Mouse (Mus musculus) midbrain, embryonic 10.5 days (tissue): ENCODE measurements at regions not wholly inside any gene's neighbourhood (a gene's known extent, or its start where the extent isn't known, plus 50 kb on each side); places are given as distances from the start of the nearest gene placed in this dataset.

Experiments used
- DNase-seq: peaks from one replicate; pipeline ENCODE4 v3.0.0-alpha.2; 2017; ENCODE audit warnings: low spot score
- H3K27ac ChIP-seq: fragments of 300-500 bp; sonication (generic); replicated peaks from 2 replicates; pipeline ENCODE4 v1.5.1; 2016; ENCODE audit warnings: mild to moderate bottlenecking
- H3K27me3 ChIP-seq: fragments of 300-500 bp; sonication (generic); 2 replicates; pipeline ENCODE4 v1.6.1; 2016; ENCODE audit warnings: low read depth, mild to moderate bottlenecking; ENCODE audit not compliant: poor library complexity, severe bottlenecking
- H3K36me3 ChIP-seq: fragments of 300-500 bp; sonication (generic); 2 replicates; pipeline ENCODE4 v1.6.1; 2016; ENCODE audit warnings: mild to moderate bottlenecking, moderate library complexity
- H3K4me1 ChIP-seq: fragments of 300-500 bp; sonication (generic); 2 replicates; pipeline ENCODE4 v1.6.1; 2016
- H3K4me3 ChIP-seq: fragments of 300-500 bp; sonication (generic); 2 replicates; pipeline ENCODE4 v1.5.1; 2016; ENCODE audit warnings: mild to moderate bottlenecking, moderate library complexity
- H3K9me3 ChIP-seq: fragments of 300-500 bp; sonication (generic); replicated peaks from 2 replicates; pipeline ENCODE4 v1.6.1; 2016; ENCODE audit warnings: mild to moderate bottlenecking
- WGBS: fragments of 180-500 bp; shearing (Covaris S2); methylation state at CpG from one replicate; pipeline ENCODE4 v1.1.7; 2016; 5-methylcytosine and 5-hydroxymethylcytosine counted together

- Histone ChIP-seq H3K27me3 (no peaks in the 10 kb centered on the region), H3K4me3 (no peak overlapping the region), H3K36me3 (no peaks in the 10 kb centered on the region), H3K9me3 (no peaks in the 10 kb centered on the region), H3K27ac (no peak overlapping the region), H3K4me1 (no peaks in the 10 kb centered on the region)
- no peak for DNase-seq
- WGBS, result 90% methylated on average over 8 of the region's 8 CpGs
These were observed 133.1 kb downstream of the Tgfb2 start for GRCm38 (mm10) chr1:186572651-186573050.

- H3K36me3 ChIP-seq, result no peaks in the 10 kb centered on the region
- H3K27me3 ChIP-seq, result no peaks in the 10 kb centered on the region
- peaks cover 4% of the 10 kb centered on the region; the same call in 1 of the 2 replicates for H3K4me1 ChIP-seq
- DNase-seq, result no peak
- no peak overlapping the region for H3K4me3 ChIP-seq
- no peaks in the 10 kb centered on the region for H3K9me3 ChIP-seq
- no peak overlapping the region for H3K27ac ChIP-seq
- 82% methylated on average over 4 of the region's 4 CpGs for WGBS
These were observed 133.7 kb downstream of the Tgfb2 start for GRCm38 (mm10) chr1:186572092-186572491.

GRCm38 (mm10) chr1:186568496-186568895 is 137.3 kb downstream of the Tgfb2 start:
- Histone ChIP-seq H3K4me3 (no peak overlapping the region), H3K27ac (no peak overlapping the region), H3K9me3 (no peaks in the 10 kb centered on the region), H3K4me1 (peaks cover 15% of the 10 kb centered on the region), H3K36me3 (no peaks in the 10 kb centered on the region), H3K27me3 (no peaks in the 10 kb centered on the region)
- WGBS, result 81% methylated on average over 4 of the region's 4 CpGs
- DNase-seq, result no peak

DNA sequence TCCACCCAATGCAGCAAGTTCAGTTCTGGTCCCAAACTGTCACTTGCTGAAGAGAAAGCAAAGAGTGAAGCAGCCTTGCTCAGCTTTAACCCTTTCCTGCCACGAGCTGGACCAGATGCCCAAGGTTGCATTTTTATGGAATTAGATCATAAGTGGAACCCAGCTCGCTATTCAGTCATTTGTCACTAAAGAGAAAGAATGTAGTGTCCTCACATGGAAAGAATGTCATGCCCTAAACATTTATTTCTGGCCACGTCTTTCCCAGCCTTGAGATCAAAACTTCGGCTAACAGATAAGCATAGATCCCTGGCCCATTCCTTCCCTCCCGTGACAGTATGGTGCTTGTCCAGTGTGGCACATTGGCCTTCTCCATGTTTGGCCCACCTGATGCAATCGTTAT is 137.7 kb downstream of the Tgfb2 start:
- Histone ChIP-seq H3K27ac (no peak overlapping the region), H3K4me1 (peaks cover 15% of the 10 kb centered on the region), H3K27me3 (no peaks in the 10 kb centered on the region), H3K36me3 (no peaks in the 10 kb centered on the region), H3K9me3 (no peaks in the 10 kb centered on the region), H3K4me3 (no peak overlapping the region)
- no peak for DNase-seq
- 76% methylated on average over 6 of the region's 6 CpGs for WGBS

DNA sequence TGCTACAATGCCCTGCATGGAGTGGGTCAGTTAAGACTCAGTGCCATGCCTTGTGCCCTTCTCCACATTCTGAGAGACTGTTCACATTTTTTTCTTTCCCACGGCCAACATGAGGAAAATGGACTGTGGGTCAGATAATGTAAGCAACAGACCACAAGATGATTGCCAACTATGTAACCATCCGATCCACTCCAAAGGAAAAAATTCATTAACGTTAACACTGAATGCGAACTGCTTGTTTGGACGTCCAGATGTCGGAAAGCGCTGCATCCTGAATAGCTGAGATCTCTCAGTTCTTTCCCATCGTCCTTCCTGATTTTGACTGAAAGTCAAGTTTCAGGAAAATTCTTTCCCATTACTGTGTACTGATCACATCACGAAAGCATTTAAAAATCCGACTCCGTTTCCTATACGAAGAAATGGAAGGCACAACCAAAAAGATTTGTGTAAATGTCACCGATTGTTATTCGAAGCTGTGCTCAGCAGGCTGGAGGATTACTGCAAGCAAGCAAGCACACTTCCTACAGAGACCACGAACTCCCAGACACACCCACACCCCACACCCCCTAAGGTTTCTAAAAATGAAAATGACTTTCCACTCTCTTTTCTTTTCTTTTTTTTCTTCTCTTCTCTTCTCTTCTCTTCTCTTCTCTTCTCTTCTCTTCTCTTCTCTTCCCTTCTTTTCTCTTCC is 138.5 kb downstream of the Tgfb2 start:
- H3K27ac ChIP-seq, result no peak overlapping the region
- no peaks in the 10 kb centered on the region for H3K27me3 ChIP-seq
- 17% methylated on average over 15 of the region's 15 CpGs for WGBS
- no peaks in the 10 kb centered on the region for H3K36me3 ChIP-seq
- no peaks in the 10 kb centered on the region for H3K9me3 ChIP-seq
- peaks cover 15% of the 10 kb centered on the region for H3K4me1 ChIP-seq
- DNase-seq, result no peak
- H3K4me3 ChIP-seq, result no peak overlapping the region

DNA sequence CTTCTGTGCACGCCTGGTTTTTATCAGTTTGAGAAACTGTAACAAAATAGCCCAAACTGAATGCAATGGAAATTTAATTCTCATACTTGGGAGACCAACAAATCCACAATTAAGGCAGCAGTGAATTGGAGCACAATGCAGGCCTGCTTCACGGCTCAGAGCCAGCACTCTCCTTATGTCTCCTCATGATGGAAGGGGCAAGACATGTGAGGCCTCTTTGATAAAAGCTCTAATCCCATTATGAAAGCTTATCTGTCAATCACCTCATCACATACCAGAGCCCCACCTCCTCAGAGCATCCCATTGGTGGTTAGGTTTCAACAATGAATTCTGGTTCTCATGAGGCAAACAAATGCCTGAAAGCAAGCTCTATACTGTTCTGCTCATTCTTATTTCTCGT is 143.8 kb downstream of the Tgfb2 start:
- Histone ChIP-seq H3K27me3 (no peaks in the 10 kb centered on the region), H3K4me3 (no peak overlapping the region), H3K9me3 (no peaks in the 10 kb centered on the region), H3K36me3 (no peaks in the 10 kb centered on the region), H3K4me1 (peaks cover 13% of the 10 kb centered on the region), H3K27ac (no peak overlapping the region)
- DNase-seq, result no peak
- WGBS, result 70% methylated on average over 3 of the region's 3 CpGs

- Histone ChIP-seq H3K36me3 (no peaks in the 10 kb centered on the region), H3K4me3 (no peak overlapping the region), H3K27me3 (no peaks in the 10 kb centered on the region), H3K4me1 (no peaks in the 10 kb centered on the region), H3K9me3 (no peaks in the 10 kb centered on the region), H3K27ac (no peak overlapping the region)
- no peak for DNase-seq
- whole genome bisulfite sequencing, result 60% methylated on average over 6 of the region's 6 CpGs
These were observed 150.3 kb downstream of the Tgfb2 start for GRCm38 (mm10) chr1:186555441-186555975.

DNA sequence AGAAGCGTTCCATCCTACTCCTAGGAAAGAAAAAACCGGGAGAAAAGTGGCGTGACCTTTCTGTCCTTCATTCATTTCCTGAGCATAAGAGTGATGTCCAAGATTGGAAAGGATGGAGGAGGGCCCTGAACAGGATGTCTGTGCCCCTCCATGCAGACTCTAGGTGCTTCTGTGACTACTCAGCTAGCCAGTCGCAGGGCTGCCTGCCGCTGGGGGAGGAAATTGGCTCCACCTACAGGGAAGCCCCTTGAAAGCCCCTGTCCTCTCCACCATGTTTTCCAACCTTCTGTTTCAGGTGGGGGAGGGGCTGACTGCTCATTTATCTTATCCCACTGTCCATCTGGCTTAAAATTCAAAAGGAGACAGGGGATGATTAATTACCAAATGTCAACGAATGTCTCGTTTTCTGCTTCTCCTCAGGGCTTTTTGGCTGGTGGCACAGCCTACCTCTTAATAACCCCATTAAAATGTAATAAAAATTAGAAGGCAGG is 151.2 kb downstream of the Tgfb2 start:
- Histone ChIP-seq H3K36me3 (no peaks in the 10 kb centered on the region), H3K27me3 (no peaks in the 10 kb centered on the region), H3K9me3 (no peaks in the 10 kb centered on the region), H3K4me3 (no peak overlapping the region), H3K27ac (no peak overlapping the region), H3K4me1 (no peaks in the 10 kb centered on the region)
- DNase-seq, result no peak
- WGBS, result 82% methylated on average over 7 of the region's 7 CpGs

- 91% methylated on average over 7 of the region's 7 CpGs for WGBS
- no peaks in the 10 kb centered on the region for H3K27me3 ChIP-seq
- DNase-seq, result no peak
These were observed 153.1 kb downstream of the Tgfb2 start for GRCm38 (mm10) chr1:186552689-186553088.

GRCm38 (mm10) chr1:186550265-186550885 is 155.4 kb downstream of the Tgfb2 start:
- DNase-seq, result no peak
- no peaks in the 10 kb centered on the region for H3K9me3 ChIP-seq
- H3K27me3 ChIP-seq, result no peaks in the 10 kb centered on the region
- whole genome bisulfite sequencing, result 86% methylated on average over 7 of the region's 7 CpGs
- H3K36me3 ChIP-seq, result no peaks in the 10 kb centered on the region
- no peak overlapping the region for H3K27ac ChIP-seq
- H3K4me3 ChIP-seq, result no peak overlapping the region
- no peaks in the 10 kb centered on the region for H3K4me1 ChIP-seq

More at GRCm38 (mm10) chr1:186552689-186553088, 153.1 kb downstream of the Tgfb2 start:
- Histone ChIP-seq H3K4me1 (no peaks in the 10 kb centered on the region), H3K9me3 (no peaks in the 10 kb centered on the region), H3K36me3 (no peaks in the 10 kb centered on the region), H3K27ac (no peak overlapping the region), H3K4me3 (no peak overlapping the region)

DNA sequence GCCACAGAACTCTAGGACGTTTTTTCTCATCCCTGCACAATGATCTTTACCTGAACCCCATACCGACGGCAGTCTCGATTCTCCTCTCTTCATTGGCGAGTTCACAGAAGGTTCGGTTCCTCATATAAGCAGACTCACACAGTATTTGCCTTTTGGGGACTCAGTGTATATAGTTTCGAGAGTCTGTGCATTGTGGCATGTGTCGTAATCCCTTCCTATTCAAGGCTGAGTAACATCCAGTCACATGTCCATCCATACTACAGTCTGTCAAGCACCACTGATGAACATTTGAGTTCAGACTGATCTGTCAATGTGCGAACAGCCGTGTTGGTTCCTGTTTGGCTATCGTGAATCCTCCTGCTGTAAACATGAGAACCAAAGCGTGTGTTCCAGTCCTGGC is 156.6 kb downstream of the Tgfb2 start:
- Histone ChIP-seq H3K27me3 (no peaks in the 10 kb centered on the region), H3K4me3 (no peak overlapping the region), H3K4me1 (no peaks in the 10 kb centered on the region), H3K9me3 (no peaks in the 10 kb centered on the region), H3K36me3 (no peaks in the 10 kb centered on the region), H3K27ac (no peak overlapping the region)
- DNase-seq, result no peak
- 93% methylated on average over 12 of the region's 12 CpGs for WGBS

GRCm38 (mm10) chr1:186546386-186547185 is 159.2 kb downstream of the Tgfb2 start:
- DNase-seq, result no peak
- Histone ChIP-seq H3K4me3 (no peak overlapping the region), H3K27ac (no peak overlapping the region), H3K4me1 (no peaks in the 10 kb centered on the region), H3K36me3 (no peaks in the 10 kb centered on the region), H3K9me3 (no peaks in the 10 kb centered on the region), H3K27me3 (no peaks in the 10 kb centered on the region)
- 84% methylated on average over 22 of the region's 22 CpGs for WGBS
